Mouse (Mus musculus) G1E (cell line): ENCODE data around the gene Tmem179. TPM values are rescaled to one million over a fixed set of nuclear protein-coding genes. Genes with fewer than 3 reads are reported as not detected.

ENCODE experiments used
- ATAC-seq: 2 replicates; pipeline ENCODE4 v1.8.0; 2016; ENCODE audit warnings: mild to moderate bottlenecking; ENCODE audit not compliant: insufficient number of reproducible peaks, poor library complexity, low FRiP score, severe bottlenecking; ENCODE audit errors: extremely low read depth
- DNase-seq: peaks from one replicate; pipeline ENCODE4 v3.0.0; 2012; ENCODE audit warnings: low spot score
- H3K27me3 ChIP-seq: 2 replicates; pipeline ENCODE4 v1.6.1; 2012; ENCODE audit warnings: mild to moderate bottlenecking, low read length, inconsistent platforms; ENCODE audit not compliant: insufficient read depth
- H3K36me3 ChIP-seq: replicated peaks from 2 replicates; pipeline ENCODE3; 2012; ENCODE audit warnings: mild to moderate bottlenecking, inconsistent platforms
- H3K4me1 ChIP-seq: 2 replicates; pipeline ENCODE4 v1.6.1; 2012; ENCODE audit warnings: low read depth, low read length, inconsistent platforms, mixed read lengths; ENCODE audit not compliant: insufficient read depth
- H3K4me3 ChIP-seq: 2 replicates; pipeline ENCODE4 v1.5.1; 2012; ENCODE audit warnings: low read depth, mild to moderate bottlenecking, inconsistent platforms, low read length, moderate library complexity, mixed read lengths
- H3K9me3 ChIP-seq: replicated peaks from 2 replicates; pipeline ENCODE4 v1.6.1; 2012; ENCODE audit warnings: inconsistent platforms
- CTCF ChIP-seq: IDR thresholded peaks from 2 replicates; pipeline ENCODE4 v1.5.1; 2012; ENCODE audit warnings: low read depth, low read length, inconsistent platforms, mixed read lengths
- GATA1 ChIP-seq: IDR thresholded peaks from 2 replicates; pipeline ENCODE4 v1.6.1; 2012; ENCODE audit warnings: borderline replicate concordance, low read length, inconsistent platforms, mixed read lengths
- GATA2 ChIP-seq: IDR thresholded peaks from 2 replicates; pipeline ENCODE4 v1.6.1; 2012; ENCODE audit warnings: low read depth, low read length, inconsistent platforms, borderline replicate concordance
- POLR2AphosphoS5 ChIP-seq: IDR thresholded peaks from 2 replicates; pipeline ENCODE4 v1.6.1; 2012; ENCODE audit warnings: low read depth, low read length, inconsistent platforms; ENCODE audit not compliant: insufficient replicate concordance
- TAL1 ChIP-seq: conservative IDR thresholded peaks from 2 replicates; pipeline ENCODE4 v1.6.1; 2012; ENCODE audit warnings: low read depth, low read length, inconsistent platforms, mixed read lengths
- polyA plus RNA-seq: library from polyadenylated mRNA; stranded (reverse); fragments of >175 nt; gene quantifications from 2 replicates; pipeline ENCODE4 v1.2.3, GENCODE M21; 2012
- total RNA-seq, 2 experiments: library from RNA; stranded (forward) in 1 of 2; stranded (reverse) in 1 of 2; fragments of 200-1000 nt in 1 of 2; fragments of >200 nt in 1 of 2; fragmentation: Nextera tagmentation in 1 of 2; gene quantifications; 2 replicates each; pipeline ENCODE4 v1.2.3; 2014 to 2017

Tmem179 gene
- not detected in 2 replicates for total RNA-seq (2014; fragmentation: Nextera tagmentation)
- total RNA-seq (2017), result 0.06 TPM in 1 of 2 replicates, not detected in the other
- 0.02 TPM in 1 of 2 replicates, not detected in the other for polyA plus RNA-seq

DNA sequence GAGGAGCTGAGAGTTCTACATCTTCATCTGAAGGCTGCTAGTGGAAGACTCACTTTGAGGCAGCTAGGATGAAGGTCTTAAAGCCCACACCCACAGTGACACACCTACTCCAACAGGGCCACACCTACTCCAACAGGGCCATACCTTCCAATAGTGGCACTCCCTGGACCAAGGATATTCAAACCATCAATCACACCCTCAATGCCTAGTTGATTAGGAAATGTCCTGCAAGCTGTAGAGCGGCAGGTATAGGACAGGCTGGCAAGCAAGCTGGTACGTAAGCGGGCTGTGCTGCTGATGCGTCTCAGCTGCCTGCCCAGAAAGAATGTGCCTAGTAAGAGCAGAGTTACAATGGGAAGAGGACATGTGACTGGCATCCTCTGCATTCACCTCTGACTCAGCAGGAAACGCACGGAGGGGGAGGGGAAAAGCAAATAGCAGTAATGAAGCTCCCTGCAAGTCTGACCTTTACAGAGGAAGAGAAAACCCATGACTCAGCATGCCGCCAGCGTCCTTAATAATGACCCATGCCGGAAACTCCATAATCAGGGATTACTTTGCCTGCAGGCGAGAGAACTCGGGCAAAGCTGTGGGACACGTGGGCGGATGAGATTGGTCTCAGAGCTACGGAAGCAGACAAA lies at the start of gene Tmem179:
Gene Tmem179, minus strand, starts transcription at position 51 of the 641 bp plus-strand sequence.
- DNase-seq, result no peak
- H3K9me3 ChIP-seq, result no peaks in the 10 kb centered on the region
- H3K4me3 ChIP-seq, result no peak within 1 kb of the TSS
- TF ChIP-seq GATA1 (no peak), POLR2AphosphoS5 (no peak), TAL1 (no peak), CTCF (no peak), GATA2 (no peak)
- peaks cover 4% of the 10 kb centered on the region for H3K4me1 ChIP-seq
- no peaks in the 10 kb centered on the region for H3K36me3 ChIP-seq
- no peaks in the 10 kb centered on the region for H3K27me3 ChIP-seq
- peak; percentile 59 for ATAC-seq

DNA sequence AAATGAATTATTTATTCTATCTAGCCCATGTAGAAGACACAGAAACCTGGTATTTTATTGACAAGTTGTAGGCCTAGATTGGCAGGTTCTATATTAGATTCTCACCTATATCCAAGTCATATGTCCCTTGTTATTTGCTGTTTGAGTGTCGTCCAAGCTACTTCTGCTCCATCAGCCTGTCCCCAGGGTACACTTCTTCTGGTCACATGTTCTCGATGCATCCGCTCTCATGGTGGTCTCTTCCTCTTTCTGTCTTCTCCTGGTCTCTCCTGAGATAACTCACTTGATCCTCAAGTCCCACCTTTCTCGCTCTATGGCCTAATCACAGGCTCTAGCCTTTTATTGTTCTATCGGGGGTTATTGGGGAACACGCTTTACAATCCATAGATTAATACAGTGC lies 46.5 kb upstream of the Tmem179 start:
- no peak for ATAC-seq
- no peak for DNase-seq
- H3K4me1 ChIP-seq, result peaks cover 2% of the 10 kb centered on the region; the same call in 1 of the 2 replicates

DNA sequence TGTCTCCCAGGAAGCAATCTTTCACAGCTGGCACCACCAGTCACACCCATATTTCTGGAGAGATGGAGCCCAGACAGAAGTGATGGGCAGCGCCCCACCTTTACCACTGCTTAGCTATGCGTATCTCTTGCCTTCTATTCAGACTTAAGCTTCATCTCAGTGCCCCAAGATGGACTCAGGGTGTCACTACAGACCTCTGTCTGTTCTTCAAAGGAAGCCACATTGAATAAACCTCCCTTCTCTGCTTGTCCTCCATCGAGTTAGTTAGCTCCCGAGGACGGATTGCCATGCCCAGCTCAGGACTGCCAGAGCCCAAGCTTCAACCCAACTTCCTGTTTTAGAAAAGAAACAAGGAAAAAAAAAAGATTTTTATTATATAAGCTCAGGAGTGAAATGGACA lies 45.9 kb upstream of the Tmem179 start:
- TF ChIP-seq TAL1 (no peak), GATA2 (no peak), POLR2AphosphoS5 (no peak), CTCF (no peak), GATA1 (no peak)
- peaks cover 2% of the 10 kb centered on the region; the same call in 1 of the 2 replicates for H3K4me1 ChIP-seq
- no peak for ATAC-seq

More for the DNA sequence above, 46.5 kb upstream of the Tmem179 start:
- Histone ChIP-seq H3K9me3 (no peaks in the 10 kb centered on the region), H3K4me3 (no peak overlapping the region), H3K27me3 (peaks cover 34% of the 10 kb centered on the region), H3K36me3 (no peaks in the 10 kb centered on the region)
- TF ChIP-seq GATA1 (no peak), POLR2AphosphoS5 (no peak), TAL1 (no peak), GATA2 (no peak), CTCF (no peak)

DNA sequence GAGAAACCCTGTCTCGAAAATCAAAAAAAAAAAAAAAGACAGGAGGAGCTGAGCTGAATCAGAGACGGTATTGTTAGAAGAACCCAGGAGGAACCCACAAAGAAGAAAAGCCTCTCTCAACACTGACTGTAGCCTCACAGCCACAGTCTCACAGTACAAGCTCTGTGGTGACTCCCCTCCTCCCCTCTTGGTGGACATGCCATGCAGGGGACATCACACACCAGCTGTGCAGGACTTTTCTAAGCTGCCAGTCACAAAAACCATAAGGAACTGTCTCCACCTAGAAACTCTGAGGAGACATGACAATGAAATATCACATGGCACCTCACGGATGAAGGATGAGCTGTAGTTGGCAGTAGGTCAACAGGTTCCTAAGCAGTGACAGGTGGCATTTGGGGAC lies 44.6 kb upstream of the Tmem179 start:
- ATAC-seq (no peak), DNase-seq (no peak)
- no peaks in the 10 kb centered on the region for H3K36me3 ChIP-seq
- H3K4me3 ChIP-seq, result no peak overlapping the region
- peaks cover 2% of the 10 kb centered on the region; the same call in 1 of the 2 replicates for H3K4me1 ChIP-seq
- peaks cover 26% of the 10 kb centered on the region for H3K27me3 ChIP-seq
- TF ChIP-seq TAL1, result no peak
- TF ChIP-seq CTCF, result no peak
- TF ChIP-seq GATA1, result no peak
- TF ChIP-seq GATA2, result no peak
- no peak for TF ChIP-seq POLR2AphosphoS5
- H3K9me3 ChIP-seq, result no peaks in the 10 kb centered on the region

More for the DNA sequence above, 45.9 kb upstream of the Tmem179 start:
- H3K27me3 ChIP-seq, result peaks cover 31% of the 10 kb centered on the region
- H3K9me3 ChIP-seq, result no peaks in the 10 kb centered on the region
- DNase-seq, result no peak
- H3K36me3 ChIP-seq, result no peaks in the 10 kb centered on the region
- no peak overlapping the region for H3K4me3 ChIP-seq

DNA sequence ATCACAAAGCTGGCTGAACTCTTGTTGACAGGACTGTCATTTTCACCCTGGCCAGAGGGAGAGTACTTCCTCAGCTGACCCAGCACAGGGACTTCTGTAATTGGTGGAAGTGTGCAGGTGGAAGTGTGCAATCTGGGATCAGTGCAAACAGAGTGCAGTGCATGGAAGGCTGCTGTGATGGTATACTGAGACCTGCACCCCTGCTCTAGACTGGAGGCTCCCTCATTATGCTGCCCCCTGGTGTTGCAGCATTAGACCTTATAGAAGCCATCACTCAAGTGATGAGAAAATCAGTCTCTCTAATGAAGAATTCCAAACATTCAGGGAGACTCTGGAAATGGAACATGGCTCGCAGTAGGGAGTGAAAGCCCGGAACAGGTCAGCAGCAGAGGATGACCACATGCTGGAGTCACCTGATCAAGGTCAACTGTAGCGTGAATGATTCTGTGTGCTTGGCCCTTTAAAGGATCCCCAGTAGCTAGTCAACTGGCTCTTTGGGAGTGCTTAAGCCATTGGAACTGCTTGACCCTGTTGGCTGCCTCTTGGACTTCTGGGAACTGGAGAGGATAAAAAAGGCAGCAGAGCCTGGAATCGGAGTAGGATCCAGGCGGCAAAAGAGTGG lies 43.7 kb upstream of the Tmem179 start:
- H3K27me3 ChIP-seq, result peaks cover 30% of the 10 kb centered on the region
- no peaks in the 10 kb centered on the region for H3K36me3 ChIP-seq
- TF ChIP-seq CTCF (0 out of 2 replicates have a peak, but pooled peaks have one; percentile 9), GATA2 (no peak)
- H3K9me3 ChIP-seq, result no peaks in the 10 kb centered on the region
- peaks cover 2% of the 10 kb centered on the region; the same call in 1 of the 2 replicates for H3K4me1 ChIP-seq
- no peak for DNase-seq
- peak; percentile 16; the same call in 1 of the 2 replicates for ATAC-seq
- H3K4me3 ChIP-seq, result no peak overlapping the region

DNA sequence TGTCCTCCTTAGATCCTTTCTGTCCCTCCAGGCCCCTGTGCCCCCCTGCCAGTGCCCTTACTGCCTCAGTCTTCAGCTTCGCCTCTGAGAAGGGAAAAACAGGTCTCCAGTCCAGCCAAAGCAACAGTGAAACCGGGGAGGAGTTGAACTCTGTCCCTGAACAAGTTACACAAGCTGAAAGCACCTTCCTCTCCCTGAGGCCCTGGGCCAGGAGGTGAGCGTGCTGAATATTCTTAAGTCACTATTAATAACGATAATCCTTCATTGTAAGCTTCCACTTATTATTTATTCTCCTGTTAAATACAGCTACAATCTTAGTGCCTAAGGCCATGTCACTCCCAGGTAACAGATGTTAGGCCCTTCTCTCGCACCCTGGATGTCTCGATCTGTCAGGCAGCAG lies 43.1 kb upstream of the Tmem179 start:
- Histone ChIP-seq H3K9me3 (no peaks in the 10 kb centered on the region), H3K4me3 (no peak overlapping the region), H3K27me3 (peaks cover 30% of the 10 kb centered on the region), H3K4me1 (peaks cover 2% of the 10 kb centered on the region; the same call in 1 of the 2 replicates), H3K36me3 (no peaks in the 10 kb centered on the region)
- TF ChIP-seq GATA2 (no peak), GATA1 (no peak), TAL1 (no peak), CTCF (no peak), POLR2AphosphoS5 (no peak)
- DNase-seq, result no peak
- ATAC-seq, result no peak
